Mouse (Mus musculus) brain, embryonic 14.5 days (tissue): ENCODE results near the gene Slc7a15. TPM values are rescaled to one million over a fixed set of nuclear protein-coding genes. Genes with fewer than 3 reads are reported as not detected.

Source experiments
- DNase-seq: peaks from one replicate; pipeline ENCODE4 v3.0.0-alpha.2; 2011; ENCODE audit warnings: low read depth
- CTCF ChIP-seq: fragments of 200-500 bp; IDR thresholded peaks from 2 replicates; pipeline ENCODE4 v1.5.1; 2012; ENCODE audit warnings: inconsistent platforms, mild to moderate bottlenecking, moderate library complexity, borderline replicate concordance; ENCODE audit not compliant: insufficient read depth, insufficient read length; ENCODE audit errors: extremely low read depth
- POLR2A ChIP-seq: fragments of 200-500 bp; IDR thresholded peaks from 2 replicates; pipeline ENCODE4 v1.6.1; 2012; ENCODE audit warnings: mild to moderate bottlenecking, inconsistent platforms, borderline replicate concordance; ENCODE audit not compliant: poor library complexity, insufficient read depth, insufficient read length, severe bottlenecking; ENCODE audit errors: extremely low read depth
- polyA plus RNA-seq: library from polyadenylated mRNA; depleted of rRNA; stranded (reverse); fragments of >200 nt; gene quantifications from 2 replicates; pipeline ENCODE4 v1.2.3, GENCODE M21; 2012

The Slc7a15 gene
- polyA plus RNA-seq, 1 experiment, result not detected

GRCm38 (mm10) chr12:8546801-8547200 is 52.1 kb downstream of the Slc7a15 start:
- no peak for DNase-seq
- no peak for TF ChIP-seq POLR2A
- no peak for TF ChIP-seq CTCF

- TF ChIP-seq CTCF, result no peak
- DNase-seq, result no peak
These were observed 53.7 kb downstream of the Slc7a15 start for GRCm38 (mm10) chr12:8545066-8545610.

GRCm38 (mm10) chr12:8542371-8542770 is 56.5 kb downstream of the Slc7a15 start:
- DNase-seq, result no peak
- no peak for TF ChIP-seq POLR2A
- no peak for TF ChIP-seq CTCF

GRCm38 (mm10) chr12:8539471-8539870 is 59.4 kb downstream of the Slc7a15 start:
- TF ChIP-seq POLR2A (no peak), CTCF (no peak)
- DNase-seq, result no peak

GRCm38 (mm10) chr12:8537291-8537690 is 61.6 kb downstream of the Slc7a15 start:
- TF ChIP-seq POLR2A, result no peak
- TF ChIP-seq CTCF, result no peak
- no peak for DNase-seq

- peak; percentile 18 for DNase-seq
- TF ChIP-seq CTCF (no peak), POLR2A (no peak)
These were observed 62.5 kb downstream of the Slc7a15 start for GRCm38 (mm10) chr12:8536221-8536965.

- DNase-seq, result no peak
- TF ChIP-seq POLR2A (no peak), CTCF (no peak)
These were observed 63.3 kb downstream of the Slc7a15 start for GRCm38 (mm10) chr12:8535596-8535995.

GRCm38 (mm10) chr12:8534915-8535314 is 64.0 kb downstream of the Slc7a15 start:
- TF ChIP-seq CTCF (no peak), POLR2A (no peak)
- no peak for DNase-seq

GRCm38 (mm10) chr12:8527770-8528169 is 71.1 kb downstream of the Slc7a15 start:
- TF ChIP-seq CTCF (no peak), POLR2A (no peak)
- DNase-seq, result no peak

GRCm38 (mm10) chr12:8527175-8527574 is 71.7 kb downstream of the Slc7a15 start:
- DNase-seq, result no peak
- TF ChIP-seq CTCF (no peak), POLR2A (no peak)

GRCm38 (mm10) chr12:8524062-8524461 is 74.8 kb downstream of the Slc7a15 start:
- TF ChIP-seq POLR2A (no peak), CTCF (no peak)
- DNase-seq, result no peak

- TF ChIP-seq CTCF, result no peak
- no peak for TF ChIP-seq POLR2A
- DNase-seq, result no peak
These were observed 76.2 kb downstream of the Slc7a15 start for GRCm38 (mm10) chr12:8522711-8523110.
